Mouse (Mus musculus): ENCODE measurements around the gene Usp50.

Usp50 gene

GRCm38 (mm10) chr2:126740314-126740713 is 43.0 kb downstream of the Usp50 start:
- peak; percentile 74 for DNase-seq (ENCODE audit: low spot score)

GRCm38 (mm10) chr2:126735339-126736073 is 47.8 kb downstream of the Usp50 start:
- no peak for DNase-seq (ENCODE audit: low spot score)

- no peak for DNase-seq (ENCODE audit: low spot score)
Measured at GRCm38 (mm10) chr2:126730502-126730901, 52.8 kb downstream of the Usp50 start.

GRCm38 (mm10) chr2:126729207-126729606 is 54.1 kb downstream of the Usp50 start:
- DNase-seq (ENCODE audit: low spot score): no peak

GRCm38 (mm10) chr2:126712950-126713349 is 70.3 kb downstream of the Usp50 start:
- DNase-seq (ENCODE audit: low spot score): no peak

- DNase-seq (ENCODE audit: low spot score): no peak
Measured at GRCm38 (mm10) chr2:126712526-126712925, 70.7 kb downstream of the Usp50 start.

GRCm38 (mm10) chr2:126708361-126708760 is 74.9 kb downstream of the Usp50 start:
- DNase-seq (ENCODE audit: low spot score): no peak

- no peak for DNase-seq (ENCODE audit: low spot score)
Measured at GRCm38 (mm10) chr2:126707438-126707779, 75.9 kb downstream of the Usp50 start.

GRCm38 (mm10) chr2:126706759-126707437 is 76.4 kb downstream of the Usp50 start, which contains the start of gene Usp8:
TSS of gene Usp8 (plus strand) at chr2:126707328.
- DNase-seq (ENCODE audit: low spot score): peak; percentile 98

GRCm38 (mm10) chr2:126695285-126695684 is 88.0 kb downstream of the Usp50 start:
- peak; percentile 72 for DNase-seq (ENCODE audit: low spot score)

GRCm38 (mm10) chr2:126691290-126691689 is 92.0 kb downstream of the Usp50 start:
- no peak for DNase-seq (ENCODE audit: low spot score)

- DNase-seq (ENCODE audit: low spot score): no peak
Measured at GRCm38 (mm10) chr2:126682937-126683336, 100.3 kb downstream of the Usp50 start.

- DNase-seq (ENCODE audit: low spot score): no peak
Measured at GRCm38 (mm10) chr2:126682333-126682732, 100.9 kb downstream of the Usp50 start.

- DNase-seq (ENCODE audit: low spot score): peak; percentile 68
Measured at GRCm38 (mm10) chr2:126677366-126677765, 105.9 kb downstream of the Usp50 start.

- DNase-seq (ENCODE audit: low spot score): no peak
Measured at GRCm38 (mm10) chr2:126676122-126676515, 107.2 kb downstream of the Usp50 start, which contains the start of gene Gabpb1. TSS of gene Gabpb1 (minus strand) at chr2:126676337.

- DNase-seq (ENCODE audit: low spot score): peak; percentile 87
Measured at GRCm38 (mm10) chr2:126675169-126676121, 107.8 kb downstream of the Usp50 start.

- peak; percentile 42 for DNase-seq (ENCODE audit: low spot score)
Measured at GRCm38 (mm10) chr2:126674441-126675168, 108.7 kb downstream of the Usp50 start.

GRCm38 (mm10) chr2:126673317-126674242 is 109.7 kb downstream of the Usp50 start:
- no peak for DNase-seq (ENCODE audit: low spot score)

- DNase-seq (ENCODE audit: low spot score): no peak
Measured at GRCm38 (mm10) chr2:126668621-126669252, 114.5 kb downstream of the Usp50 start.

GRCm38 (mm10) chr2:126665984-126666383 is 117.3 kb downstream of the Usp50 start:
- no peak for DNase-seq (ENCODE audit: low spot score)
